Mouse (Mus musculus) intestine, embryonic 15.5 days (tissue): ENCODE measurements at regions not wholly inside any gene's neighbourhood (a gene's known extent, or its start where the extent isn't known, plus 50 kb on each side); places are given as distances from the start of the nearest gene placed in this dataset.
A peak's percentile ranks its signal among the peaks of the same experiment; 100 is the strongest.
"Not testable (repeated sequence)": the region's sequence is repeated elsewhere in the genome, so short reads cannot be mapped to it uniquely, and the experiment has no call there.

Source experiments
- ATAC-seq: fragments of 200-750 bp; cut with Nextera tagmentation; 2 replicates; pipeline ENCODE4 v1.8.0; 2017; ENCODE audit warnings: moderate TSS enrichment, moderate library complexity
- H3K27ac ChIP-seq: fragments of 300-500 bp; sonication (generic); 2 replicates; pipeline ENCODE4 v1.5.1; 2015; ENCODE audit warnings: mild to moderate bottlenecking, inconsistent platforms
- H3K27me3 ChIP-seq: fragments of 300-500 bp; sonication (generic); replicated peaks from 2 replicates; pipeline ENCODE4 v1.6.1; 2015; ENCODE audit warnings: inconsistent platforms
- H3K36me3 ChIP-seq: fragments of 300-500 bp; sonication (generic); 2 replicates; pipeline ENCODE4 v1.6.1; 2015; ENCODE audit warnings: inconsistent platforms
- H3K4me1 ChIP-seq: fragments of 300-500 bp; sonication (generic); replicated peaks from 2 replicates; pipeline ENCODE4 v1.6.1; 2015; ENCODE audit warnings: inconsistent platforms
- H3K4me2 ChIP-seq: fragments of 300-500 bp; sonication (generic); replicated peaks from 2 replicates; pipeline ENCODE4 v1.6.1; 2015; ENCODE audit warnings: mild to moderate bottlenecking, inconsistent platforms
- H3K4me3 ChIP-seq: fragments of 300-500 bp; sonication (generic); replicated peaks from 2 replicates; pipeline ENCODE4 v1.5.1; 2015; ENCODE audit warnings: inconsistent platforms
- H3K9ac ChIP-seq: fragments of 300-500 bp; sonication (generic); 2 replicates; pipeline ENCODE4 v1.6.1; 2015; ENCODE audit warnings: inconsistent platforms
- H3K9me3 ChIP-seq: fragments of 300-500 bp; sonication (generic); 2 replicates; pipeline ENCODE4 v1.6.1; 2016; ENCODE audit warnings: inconsistent platforms
- WGBS: fragments of 180-500 bp; shearing (Covaris S2); methylation state at CpG from one replicate; pipeline ENCODE4 v1.1.7; 2015; 5-methylcytosine and 5-hydroxymethylcytosine counted together

DNA sequence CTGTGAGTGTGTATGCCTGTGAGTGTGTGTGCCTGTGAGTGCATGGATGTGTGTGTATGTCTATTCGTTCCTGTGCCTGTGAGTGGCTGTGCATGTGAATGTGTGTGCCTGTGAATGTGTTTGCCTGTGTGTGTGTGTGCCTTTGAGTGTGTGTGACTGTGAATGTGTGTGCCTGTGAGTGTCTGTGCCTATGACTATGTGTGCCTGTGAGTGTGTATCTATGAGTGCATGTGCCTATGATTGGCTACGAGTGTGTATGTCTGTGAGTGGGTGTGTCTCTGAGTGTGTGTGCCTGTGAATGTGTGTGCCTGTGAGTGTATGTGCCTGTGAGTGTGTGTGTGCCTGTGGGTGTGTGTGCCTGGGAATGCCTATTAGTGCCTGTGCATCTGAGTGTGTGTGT is 731.6 kb downstream of the Lrriq3 start:
- Histone ChIP-seq H3K9ac (no peak overlapping the region), H3K4me3 (no peak overlapping the region), H3K4me2 (no peak overlapping the region), H3K4me1 (no peaks in the 10 kb centered on the region), H3K27ac (no peak overlapping the region), H3K27me3 (no peaks in the 10 kb centered on the region), H3K9me3 (no peaks in the 10 kb centered on the region), H3K36me3 (no peaks in the 10 kb centered on the region)
- no peak for ATAC-seq
- WGBS: 96% methylated on average over 2 of the region's 2 CpGs

DNA sequence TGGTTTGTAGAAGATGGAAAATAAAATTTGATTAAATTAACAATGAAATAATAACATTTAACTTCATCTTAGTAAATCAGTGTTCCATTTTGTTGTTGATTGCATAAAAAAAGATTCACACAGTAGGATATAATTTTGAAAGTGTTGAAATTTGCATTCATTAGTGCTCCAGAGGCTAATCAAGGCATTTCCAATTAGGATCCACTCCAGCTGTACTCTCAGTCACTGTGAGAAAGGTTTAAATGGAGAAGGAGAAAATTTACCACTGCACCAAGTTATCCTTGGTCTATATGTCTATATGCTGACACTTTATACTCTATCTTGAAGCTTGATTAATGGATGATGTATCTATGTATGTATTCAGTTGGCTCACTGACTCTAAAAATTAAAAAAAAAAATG is 695.3 kb upstream of the Negr1 start:
- Histone ChIP-seq H3K4me1 (no peaks in the 10 kb centered on the region), H3K27ac (no peak overlapping the region), H3K9me3 (no peaks in the 10 kb centered on the region), H3K27me3 (no peaks in the 10 kb centered on the region), H3K9ac (no peak overlapping the region), H3K36me3 (no peaks in the 10 kb centered on the region), H3K4me3 (no peak overlapping the region), H3K4me2 (no peak overlapping the region)
- no peak for ATAC-seq

DNA sequence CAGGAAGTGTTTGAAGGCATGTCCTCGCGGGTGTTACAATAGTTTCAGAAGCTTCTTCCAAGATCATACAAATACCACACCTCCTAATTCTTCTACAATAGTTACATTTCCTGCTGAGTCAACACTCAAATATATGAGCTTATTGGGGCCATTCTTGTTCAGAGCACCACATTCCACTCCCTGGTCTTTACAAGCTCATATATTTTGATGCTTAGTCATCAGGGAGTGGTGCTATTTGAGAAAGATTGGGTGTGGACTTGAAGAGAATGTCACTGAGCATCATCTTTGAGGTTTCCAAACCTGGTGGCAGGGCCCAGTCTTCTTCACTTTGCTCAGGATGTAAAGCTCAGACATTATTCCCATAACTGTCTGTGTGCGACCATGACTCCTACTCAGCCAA is 685.9 kb upstream of the Negr1 start:
- Histone ChIP-seq H3K9me3 (no peaks in the 10 kb centered on the region), H3K36me3 (no peaks in the 10 kb centered on the region), H3K4me2 (no peak overlapping the region), H3K27me3 (no peaks in the 10 kb centered on the region), H3K27ac (no peak overlapping the region), H3K9ac (no peak overlapping the region), H3K4me3 (no peak overlapping the region), H3K4me1 (no peaks in the 10 kb centered on the region)
- no peak for ATAC-seq
- 89% methylated on average over 3 of the region's 3 CpGs for WGBS

DNA sequence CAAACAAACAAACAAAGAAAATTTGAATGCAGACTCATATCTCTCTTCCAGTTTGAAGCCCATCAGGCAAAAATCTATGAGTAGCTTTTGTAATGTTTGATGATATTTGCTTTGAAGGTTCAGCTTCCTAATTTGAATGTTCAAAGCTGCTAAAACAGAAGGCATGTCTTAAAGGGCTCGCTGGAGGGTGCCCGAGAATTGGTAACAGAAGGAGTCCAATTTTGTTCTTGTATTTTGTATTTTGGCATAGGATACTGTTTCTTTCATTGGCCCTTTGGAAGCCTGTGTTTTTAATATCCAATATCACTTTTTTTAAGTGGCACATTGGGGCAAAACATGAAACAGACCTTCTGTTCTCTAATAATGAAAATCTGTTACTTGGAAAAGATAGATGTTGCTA is 683.2 kb upstream of the Negr1 start:
- Histone ChIP-seq H3K27me3 (no peaks in the 10 kb centered on the region), H3K9me3 (no peaks in the 10 kb centered on the region), H3K4me1 (no peaks in the 10 kb centered on the region), H3K4me2 (no peak overlapping the region), H3K36me3 (no peaks in the 10 kb centered on the region), H3K4me3 (no peak overlapping the region), H3K27ac (no peak overlapping the region), H3K9ac (no peak overlapping the region)
- WGBS: 94% methylated on average over 2 of the region's 2 CpGs
- ATAC-seq: no peak

DNA sequence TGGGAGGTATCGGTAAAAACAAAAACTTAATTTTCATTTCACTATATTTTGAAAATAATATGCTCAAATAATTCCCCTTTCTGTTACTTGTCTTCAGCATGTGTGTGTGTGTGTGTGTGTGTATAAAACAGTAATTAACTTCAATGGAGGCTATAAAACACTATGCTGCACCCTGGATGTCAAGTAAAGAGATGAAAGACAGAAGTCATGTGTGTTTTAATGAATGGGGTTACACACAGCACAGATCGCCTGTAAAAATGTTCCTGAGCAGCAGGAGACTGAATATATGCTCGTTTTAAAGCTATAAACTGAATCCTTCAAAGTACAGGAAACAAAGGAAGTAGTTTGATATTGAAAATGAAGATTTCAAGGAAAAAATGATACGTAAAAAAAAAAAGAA is 680.9 kb upstream of the Negr1 start:
- H3K27ac ChIP-seq: no peak overlapping the region

DNA sequence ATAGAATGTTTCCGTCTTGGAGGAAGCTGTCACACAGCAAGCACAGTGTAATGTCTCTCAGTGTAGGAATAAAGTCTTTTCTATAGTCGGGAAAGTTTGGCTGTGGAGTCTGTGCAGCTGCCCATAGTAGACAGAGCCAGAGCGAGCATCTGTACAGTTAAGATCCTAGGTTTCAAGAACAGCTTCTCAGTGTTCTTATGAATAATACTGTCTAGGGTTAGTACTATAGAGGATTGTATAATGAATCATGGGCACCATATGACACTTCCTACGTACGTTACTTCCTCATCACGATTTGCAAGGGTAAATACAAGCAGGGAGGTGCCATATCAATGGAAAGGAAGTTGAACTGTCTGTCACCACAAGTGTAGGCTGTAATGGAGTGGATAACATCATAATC is 645.6 kb upstream of the Negr1 start:
- H3K27me3 ChIP-seq: no peaks in the 10 kb centered on the region
- 73% methylated on average over 6 of the region's 6 CpGs for WGBS

More for the DNA sequence above, 680.9 kb upstream of the Negr1 start:
- Histone ChIP-seq H3K4me3 (no peak overlapping the region), H3K27me3 (no peaks in the 10 kb centered on the region), H3K9ac (no peak overlapping the region), H3K4me2 (no peak overlapping the region), H3K4me1 (no peaks in the 10 kb centered on the region), H3K36me3 (no peaks in the 10 kb centered on the region), H3K9me3 (no peaks in the 10 kb centered on the region)
- ATAC-seq: no peak
- WGBS: 68% methylated on average over 4 of the region's 4 CpGs

DNA sequence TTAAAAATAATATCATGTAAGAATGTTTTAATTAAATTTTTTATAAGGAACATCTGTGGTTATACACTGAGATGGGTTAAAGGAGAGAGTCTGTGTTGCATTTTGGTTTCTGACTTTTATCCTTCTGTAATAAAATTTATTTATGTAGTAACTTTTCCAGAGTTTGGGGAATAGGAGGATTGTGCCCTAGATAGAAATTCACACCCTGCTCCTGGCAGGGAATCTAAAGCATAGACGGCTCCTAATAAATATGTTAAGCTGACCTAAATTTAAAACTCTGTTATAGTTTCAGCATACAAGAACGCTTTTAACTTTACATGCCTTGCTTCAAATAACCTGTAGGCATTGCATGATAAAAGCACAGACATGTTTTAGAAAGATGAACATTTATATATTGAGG is 618.7 kb upstream of the Negr1 start:
- Histone ChIP-seq H3K4me1 (no peaks in the 10 kb centered on the region), H3K4me2 (no peak overlapping the region), H3K9me3 (no peaks in the 10 kb centered on the region), H3K9ac (no peak overlapping the region), H3K4me3 (no peak overlapping the region), H3K27me3 (no peaks in the 10 kb centered on the region), H3K27ac (no peak overlapping the region), H3K36me3 (no peaks in the 10 kb centered on the region)
- WGBS: 80% methylated on average over 2 of the region's 2 CpGs
- ATAC-seq: no peak

More for the DNA sequence above, 645.6 kb upstream of the Negr1 start:
- H3K9ac ChIP-seq: no peak overlapping the region
- no peaks in the 10 kb centered on the region for H3K4me1 ChIP-seq
- no peak overlapping the region for H3K4me3 ChIP-seq
- no peaks in the 10 kb centered on the region for H3K9me3 ChIP-seq
- H3K4me2 ChIP-seq: no peak overlapping the region
- H3K36me3 ChIP-seq: no peaks in the 10 kb centered on the region
- no peak overlapping the region for H3K27ac ChIP-seq
- no peak for ATAC-seq

DNA sequence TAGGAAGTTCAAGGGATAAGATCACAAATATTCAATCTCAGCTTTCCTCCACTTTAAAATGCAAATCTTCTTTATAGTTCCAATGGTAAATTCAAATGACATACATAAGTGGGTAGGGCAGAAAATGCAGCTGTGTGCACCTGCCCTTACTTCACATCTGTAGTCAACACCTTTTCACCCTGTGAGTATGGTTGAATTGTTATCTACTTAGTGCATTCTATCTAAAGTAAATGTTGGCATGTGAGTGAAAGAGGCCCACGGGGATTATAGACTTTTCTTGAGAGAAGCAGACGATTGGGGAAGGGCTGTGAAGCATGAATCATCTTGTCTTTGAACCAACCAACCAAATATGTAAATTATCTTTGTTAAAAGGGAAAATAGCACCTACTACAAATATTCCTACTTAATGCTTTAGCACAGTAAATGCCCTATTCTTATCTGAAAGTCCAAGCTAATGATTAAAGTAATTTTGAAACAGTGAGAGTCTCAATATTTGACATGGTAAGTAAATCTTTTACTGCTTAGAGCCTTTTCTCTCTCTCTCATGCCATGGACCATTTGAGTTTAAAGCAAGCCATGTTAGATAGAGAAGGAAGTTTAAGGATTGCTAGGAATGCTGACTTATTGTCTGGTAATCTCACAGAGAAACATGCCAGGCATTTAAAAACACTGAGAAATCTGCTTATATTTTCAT is 617.4 kb upstream of the Negr1 start:
- peak; percentile 77 for ATAC-seq
- no peaks in the 10 kb centered on the region for H3K9me3 ChIP-seq

DNA sequence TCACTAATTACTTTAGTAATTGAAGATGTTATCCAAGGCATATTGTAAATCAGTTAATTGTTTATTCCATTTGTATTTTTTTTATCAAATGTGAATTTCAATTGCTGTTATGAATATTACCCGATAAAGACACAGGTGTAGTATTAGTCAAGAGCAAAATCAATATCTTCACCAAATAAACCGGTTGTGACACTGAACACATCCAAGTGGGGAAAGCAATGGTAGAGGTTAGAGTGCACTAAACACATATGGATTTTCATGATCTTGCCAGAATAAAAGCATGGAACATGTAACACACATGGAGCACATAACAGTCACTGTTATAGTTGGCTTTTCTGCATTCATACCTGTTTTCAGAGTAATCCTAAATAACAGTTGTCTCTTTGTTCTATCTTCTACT is 616.4 kb upstream of the Negr1 start:
- Histone ChIP-seq H3K4me3 (no peak overlapping the region), H3K4me2 (no peak overlapping the region), H3K36me3 (no peaks in the 10 kb centered on the region), H3K27me3 (no peaks in the 10 kb centered on the region), H3K9ac (no peak overlapping the region), H3K27ac (no peak overlapping the region), H3K9me3 (no peaks in the 10 kb centered on the region), H3K4me1 (no peaks in the 10 kb centered on the region)
- WGBS: 82% methylated on average over 2 of the region's 2 CpGs
- ATAC-seq: no peak

More for the DNA sequence above, 617.4 kb upstream of the Negr1 start:
- H3K4me1 ChIP-seq: no peaks in the 10 kb centered on the region
- no peak overlapping the region for H3K27ac ChIP-seq
- H3K27me3 ChIP-seq: no peaks in the 10 kb centered on the region
- no peaks in the 10 kb centered on the region for H3K36me3 ChIP-seq
- WGBS: 51% methylated on average over 2 of the region's 2 CpGs
- no peak overlapping the region for H3K9ac ChIP-seq
- no peak overlapping the region for H3K4me2 ChIP-seq
- H3K4me3 ChIP-seq: no peak overlapping the region

DNA sequence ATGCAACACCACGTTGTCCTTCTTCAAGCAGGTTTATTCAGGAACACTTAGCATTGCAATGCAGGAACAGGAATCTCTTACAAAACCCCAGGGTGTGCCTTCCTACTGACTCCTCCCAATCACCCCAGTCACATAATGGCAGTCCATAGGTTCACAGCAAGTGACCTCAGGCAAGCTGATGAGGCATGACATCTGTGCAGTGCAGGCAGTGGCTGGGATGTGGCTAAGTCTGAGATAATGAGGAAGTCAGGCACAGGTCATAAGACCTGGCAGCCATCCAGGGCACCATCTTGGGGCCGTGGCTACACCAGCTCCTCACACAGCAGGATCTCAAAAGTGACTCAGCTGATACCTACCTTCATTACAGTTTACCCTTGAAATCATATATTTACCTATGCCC is 599.1 kb upstream of the Negr1 start:
- not testable (repeated sequence) for H3K36me3 ChIP-seq, H3K9ac ChIP-seq, H3K27ac ChIP-seq, H3K4me3 ChIP-seq, H3K4me2 ChIP-seq, H3K4me1 ChIP-seq, H3K9me3 ChIP-seq, H3K27me3 ChIP-seq
- 42% methylated on average over 2 of the region's 2 CpGs for WGBS
- ATAC-seq: peak; percentile 56

DNA sequence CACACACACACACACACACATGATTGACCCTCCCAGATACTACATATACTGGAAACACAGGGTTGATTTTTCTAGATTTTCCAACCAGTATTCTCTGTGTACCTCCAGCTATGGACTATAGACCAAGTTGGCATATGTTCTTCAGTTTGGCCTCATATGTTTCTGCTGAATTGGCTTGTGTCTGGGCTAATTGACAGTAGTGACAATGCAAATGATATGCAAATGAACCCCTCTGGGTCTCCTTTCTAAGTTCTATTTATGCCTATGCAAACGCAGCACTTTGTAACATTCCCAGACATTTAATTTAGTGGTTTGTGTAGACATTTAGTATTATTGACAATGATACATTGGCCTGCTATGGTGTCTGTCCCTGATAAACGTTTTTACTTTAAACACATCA is 582.0 kb upstream of the Negr1 start:
- H3K4me2 ChIP-seq: no peak overlapping the region
- no peaks in the 10 kb centered on the region for H3K27me3 ChIP-seq
- no peaks in the 10 kb centered on the region for H3K36me3 ChIP-seq
- no peak overlapping the region for H3K9ac ChIP-seq
- 47% methylated on average over 2 of the region's 2 CpGs for WGBS
- H3K9me3 ChIP-seq: no peaks in the 10 kb centered on the region
- H3K4me1 ChIP-seq: no peaks in the 10 kb centered on the region
- H3K27ac ChIP-seq: no peak overlapping the region
- ATAC-seq: no peak
- H3K4me3 ChIP-seq: no peak overlapping the region

DNA sequence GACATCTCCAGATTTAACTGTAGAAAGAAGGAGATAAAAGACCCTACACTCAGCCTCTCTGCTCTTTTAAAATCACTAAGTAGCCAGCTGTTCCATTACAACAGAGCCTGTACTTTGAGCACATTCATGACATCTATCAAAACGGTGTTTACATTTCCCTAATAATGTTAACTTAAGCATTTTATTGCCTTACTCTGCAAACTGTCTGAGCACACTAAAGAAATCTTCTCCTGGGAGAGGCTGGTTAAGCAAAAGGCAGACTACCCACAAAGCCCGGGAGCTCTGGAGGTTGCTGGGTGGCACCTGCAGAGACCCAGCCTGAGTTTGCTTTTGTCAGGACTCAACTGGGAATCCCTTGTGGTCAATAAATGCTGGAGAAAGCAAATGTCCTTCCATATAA is 567.5 kb upstream of the Negr1 start:
- WGBS: 3% methylated on average over 2 of the region's 2 CpGs
- Histone ChIP-seq H3K36me3 (no peaks in the 10 kb centered on the region), H3K4me3 (no peak overlapping the region), H3K27ac (no peak overlapping the region), H3K9me3 (no peaks in the 10 kb centered on the region), H3K9ac (no peak overlapping the region), H3K27me3 (no peaks in the 10 kb centered on the region), H3K4me1 (no peaks in the 10 kb centered on the region; the same call in 1 of the 2 replicates), H3K4me2 (peak overlapping the region; percentile 26; the same call in 1 of the 2 replicates)
- ATAC-seq: peak; percentile 94

DNA sequence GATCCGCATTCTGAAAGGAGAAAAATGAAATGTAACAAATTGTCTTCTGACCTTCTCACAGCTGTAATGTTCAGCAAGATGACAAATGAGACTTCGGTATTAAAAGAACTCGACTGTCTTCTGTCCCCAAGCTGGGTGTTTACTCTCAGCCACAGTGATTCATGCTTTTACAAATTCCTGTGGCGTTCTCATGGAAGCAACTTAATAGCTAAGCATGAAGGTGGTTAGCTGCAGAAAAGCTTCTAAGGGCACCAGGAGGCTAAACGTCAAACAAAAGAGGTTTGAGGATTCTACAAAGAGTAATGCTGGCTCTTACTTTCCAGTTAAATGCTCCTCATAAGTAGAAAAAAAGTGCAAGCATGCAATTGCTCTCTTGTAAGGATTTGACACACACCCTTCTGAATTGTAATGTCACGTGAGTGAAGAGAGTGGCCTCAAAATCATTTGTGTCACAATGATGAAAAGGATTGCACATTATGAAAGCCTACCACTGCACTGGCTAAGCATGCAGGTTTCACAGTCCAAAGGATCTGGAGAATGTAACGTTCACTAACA is 543.8 kb upstream of the Negr1 start:
- H3K36me3 ChIP-seq: no peaks in the 10 kb centered on the region
- no peaks in the 10 kb centered on the region for H3K4me1 ChIP-seq
- no peak overlapping the region for H3K4me2 ChIP-seq
- no peak overlapping the region for H3K27ac ChIP-seq
- H3K27me3 ChIP-seq: no peaks in the 10 kb centered on the region
- H3K4me3 ChIP-seq: no peak overlapping the region
- ATAC-seq: no peak
- H3K9me3 ChIP-seq: no peaks in the 10 kb centered on the region
- 42% methylated on average over 7 of the region's 7 CpGs for WGBS
- no peak overlapping the region for H3K9ac ChIP-seq
